Mouse (Mus musculus): ENCODE measurements around the gene Kdm2a.

Gene Kdm2a

GRCm38 (mm10) chr19:4328737-4329304, 69.3 kb downstream of the Kdm2a start:
- DNase-seq (ENCODE audit: low read depth) = no peak

DNA sequence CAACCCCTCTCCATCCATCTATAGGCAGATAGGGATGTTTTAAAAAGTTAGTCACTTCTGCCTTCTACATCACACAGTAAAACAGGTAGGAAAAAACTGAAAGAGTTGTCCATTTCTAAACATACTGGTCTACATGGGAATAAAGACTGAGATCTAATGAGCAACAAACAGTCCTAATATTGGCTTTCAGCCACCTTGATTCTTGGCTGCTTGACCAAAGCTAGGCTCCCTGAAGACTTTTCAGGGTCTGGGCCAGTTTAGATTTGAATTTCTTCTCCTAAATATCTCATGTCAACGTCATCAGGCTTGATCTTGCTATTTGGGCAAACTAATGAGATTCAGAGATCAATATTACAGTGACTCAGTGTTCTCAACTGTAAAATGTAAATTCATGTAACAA, 71.2 kb downstream of the Kdm2a start:
- no peak for DNase-seq (ENCODE audit: low read depth)

- no peak for DNase-seq (ENCODE audit: low read depth)
Measured at GRCm38 (mm10) chr19:4326106-4326505, 72.0 kb downstream of the Kdm2a start.

GRCm38 (mm10) chr19:4322134-4322533, 76.0 kb downstream of the Kdm2a start:
- peak; percentile 62 for DNase-seq (ENCODE audit: low read depth)

DNA sequence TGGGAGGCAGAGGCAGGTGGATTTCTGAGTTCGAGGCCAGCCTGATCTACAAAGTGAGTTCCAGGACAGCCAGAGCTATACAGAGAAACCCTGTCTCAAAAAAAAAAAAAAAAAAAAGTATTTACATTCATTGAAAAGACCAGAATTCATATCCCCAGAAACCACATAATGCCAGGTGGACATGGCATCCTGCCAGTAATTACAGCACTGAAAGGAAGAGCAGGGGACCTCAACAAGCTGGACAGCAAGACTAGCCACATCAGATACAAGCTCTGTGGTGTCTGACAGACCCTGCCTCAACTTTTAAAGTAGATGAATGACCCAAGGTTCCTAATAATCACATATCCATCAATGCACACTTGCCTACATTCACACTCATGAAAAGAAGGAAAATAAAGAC, 76.5 kb downstream of the Kdm2a start:
- peak; percentile 27 for DNase-seq (ENCODE audit: low read depth)

DNA sequence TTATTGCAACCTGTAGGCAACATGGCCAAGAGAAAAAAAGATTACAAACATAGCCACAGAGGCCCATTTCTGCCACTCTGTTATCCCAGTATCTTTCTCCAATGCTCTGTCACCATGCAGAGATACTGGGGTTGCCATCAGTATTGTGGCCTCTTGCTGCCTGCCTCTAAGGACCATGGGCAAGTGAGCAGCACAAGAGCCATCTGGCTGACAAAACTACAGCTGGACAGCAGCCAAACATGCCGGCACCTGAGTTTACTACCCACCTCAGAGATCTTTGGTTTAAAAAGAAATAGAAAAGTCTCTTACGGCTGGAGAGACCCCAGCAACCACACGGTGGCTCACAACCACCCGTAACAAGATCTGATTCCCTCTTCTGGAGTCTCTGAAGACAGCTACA, 78.8 kb downstream of the Kdm2a start:
- no peak for DNase-seq (ENCODE audit: low read depth)

DNA sequence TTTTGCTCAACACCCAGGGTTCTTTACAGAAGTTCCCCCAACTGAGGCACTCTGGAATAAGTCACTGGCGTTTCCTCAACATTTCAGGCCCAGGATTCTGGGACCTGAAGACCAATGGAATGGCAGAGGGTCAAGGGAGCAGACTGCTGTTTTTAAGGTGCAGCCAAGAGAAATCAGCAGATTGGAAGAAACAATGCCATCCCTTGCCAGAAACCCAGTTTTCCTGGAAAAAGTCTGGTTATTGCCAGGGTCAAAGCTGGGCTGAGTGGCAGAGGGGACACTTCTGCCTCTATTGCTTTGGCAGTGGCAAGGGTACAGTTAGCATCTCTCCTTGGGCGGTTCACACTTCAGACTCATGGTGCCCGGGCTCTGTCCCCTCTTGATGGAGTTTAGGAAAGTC, 80.9 kb downstream of the Kdm2a start:
- no peak for DNase-seq (ENCODE audit: low read depth)

- DNase-seq (ENCODE audit: low read depth) = peak; percentile 67
Measured at GRCm38 (mm10) chr19:4315223-4315944, 82.7 kb downstream of the Kdm2a start.

- peak; percentile 89 for DNase-seq (ENCODE audit: low read depth)
Measured at GRCm38 (mm10) chr19:4309776-4310185, 88.3 kb downstream of the Kdm2a start.

GRCm38 (mm10) chr19:4309302-4309701, 88.8 kb downstream of the Kdm2a start:
- no peak for DNase-seq (ENCODE audit: low read depth)

- DNase-seq (ENCODE audit: low read depth) = peak; percentile 62
Measured at GRCm38 (mm10) chr19:4306190-4306577, 91.9 kb downstream of the Kdm2a start, which contains the start of gene Grk2. TSS of gene Grk2 (minus strand) at chr19:4306222.

DNA sequence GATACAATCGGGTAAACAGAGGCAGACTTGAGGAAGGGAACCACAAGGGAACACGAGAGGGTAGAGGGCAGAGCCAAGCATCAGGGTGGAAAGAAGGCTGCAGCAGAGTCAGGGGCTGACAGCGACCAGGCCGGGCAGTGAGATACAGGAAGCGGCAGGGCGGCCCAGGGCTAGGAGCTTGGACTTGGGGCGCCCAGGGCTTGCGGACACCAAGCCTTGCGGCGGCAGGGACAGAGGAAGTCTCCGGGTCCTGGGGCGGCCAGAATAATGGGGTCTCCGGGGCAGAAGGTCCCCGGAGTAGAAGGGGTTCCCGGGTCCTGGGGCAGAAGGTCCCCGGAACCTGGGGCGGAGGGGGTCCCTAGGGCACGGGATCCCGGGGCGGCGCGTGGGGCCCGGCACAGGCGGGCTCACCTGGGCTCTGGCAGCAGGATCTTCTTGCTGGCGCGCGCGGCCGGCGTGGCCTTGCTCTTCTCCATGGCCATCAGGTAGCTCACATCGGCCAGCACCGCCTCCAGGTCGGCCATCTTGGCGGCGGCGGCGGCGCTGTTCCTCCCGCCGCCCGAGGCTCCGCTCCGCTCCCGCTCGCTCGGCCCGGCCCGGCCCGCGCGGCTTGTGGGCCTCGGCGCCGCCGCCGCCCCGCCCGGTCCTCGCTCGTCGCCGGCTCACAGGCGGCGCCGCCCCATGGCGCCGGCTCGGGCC, 92.4 kb downstream of the Kdm2a start:
- DNase-seq (ENCODE audit: low read depth) = peak; percentile 57

DNA sequence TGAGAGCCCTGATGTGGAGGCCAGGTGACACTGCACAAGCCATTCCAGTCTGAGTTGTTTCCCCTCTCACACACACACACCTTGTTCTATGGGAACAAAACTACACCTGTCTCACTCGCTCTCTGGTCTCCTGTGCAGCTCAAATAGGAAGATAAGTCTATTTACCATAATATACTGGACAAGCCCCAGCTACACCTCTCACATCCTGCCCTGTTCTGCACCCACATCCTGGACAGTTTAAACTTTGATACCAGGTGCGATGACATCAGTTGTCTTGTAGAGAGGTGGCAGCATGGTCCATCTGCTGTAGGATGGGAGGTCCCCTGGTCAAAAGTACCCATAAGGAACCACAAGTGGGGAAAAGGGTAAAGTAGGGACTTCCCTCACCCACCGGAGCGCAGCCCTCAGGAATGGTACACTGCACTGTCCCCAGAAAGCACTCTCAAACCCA, 93.2 kb downstream of the Kdm2a start:
- DNase-seq (ENCODE audit: low read depth) = peak; percentile 57

DNA sequence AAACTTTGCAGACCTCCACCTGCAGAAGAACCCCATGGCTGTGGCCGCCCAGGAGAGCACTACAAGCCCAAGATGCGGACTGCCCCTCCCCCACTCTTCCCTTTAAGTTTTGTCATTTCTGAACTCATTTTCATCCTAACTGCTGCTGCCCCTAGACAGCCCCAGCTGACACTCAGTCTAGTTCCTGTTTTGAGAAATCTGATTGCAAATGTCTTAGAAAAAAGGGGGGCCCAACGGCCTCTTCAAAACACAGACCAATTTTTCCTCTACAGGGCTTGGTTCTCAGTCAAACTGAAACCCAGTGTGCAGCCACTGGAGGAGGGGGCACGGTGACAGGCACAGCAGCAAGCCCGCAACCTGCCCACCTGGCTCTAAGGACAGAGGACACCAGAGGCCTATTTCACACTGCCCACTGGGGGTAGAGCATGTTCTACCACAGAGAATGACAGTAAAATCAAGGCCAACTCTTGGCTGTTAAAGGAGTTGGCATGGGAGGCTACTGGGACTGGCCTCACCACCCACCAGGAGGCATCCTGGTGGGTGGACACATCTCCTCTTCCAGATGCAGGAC, 93.7 kb downstream of the Kdm2a start:
- peak; percentile 77 for DNase-seq (ENCODE audit: low read depth)

GRCm38 (mm10) chr19:4303640-4303995, 94.5 kb downstream of the Kdm2a start:
- DNase-seq (ENCODE audit: low read depth) = peak; percentile 28

- no peak for DNase-seq (ENCODE audit: low read depth)
Measured at GRCm38 (mm10) chr19:4302936-4303639, 95.0 kb downstream of the Kdm2a start.

DNA sequence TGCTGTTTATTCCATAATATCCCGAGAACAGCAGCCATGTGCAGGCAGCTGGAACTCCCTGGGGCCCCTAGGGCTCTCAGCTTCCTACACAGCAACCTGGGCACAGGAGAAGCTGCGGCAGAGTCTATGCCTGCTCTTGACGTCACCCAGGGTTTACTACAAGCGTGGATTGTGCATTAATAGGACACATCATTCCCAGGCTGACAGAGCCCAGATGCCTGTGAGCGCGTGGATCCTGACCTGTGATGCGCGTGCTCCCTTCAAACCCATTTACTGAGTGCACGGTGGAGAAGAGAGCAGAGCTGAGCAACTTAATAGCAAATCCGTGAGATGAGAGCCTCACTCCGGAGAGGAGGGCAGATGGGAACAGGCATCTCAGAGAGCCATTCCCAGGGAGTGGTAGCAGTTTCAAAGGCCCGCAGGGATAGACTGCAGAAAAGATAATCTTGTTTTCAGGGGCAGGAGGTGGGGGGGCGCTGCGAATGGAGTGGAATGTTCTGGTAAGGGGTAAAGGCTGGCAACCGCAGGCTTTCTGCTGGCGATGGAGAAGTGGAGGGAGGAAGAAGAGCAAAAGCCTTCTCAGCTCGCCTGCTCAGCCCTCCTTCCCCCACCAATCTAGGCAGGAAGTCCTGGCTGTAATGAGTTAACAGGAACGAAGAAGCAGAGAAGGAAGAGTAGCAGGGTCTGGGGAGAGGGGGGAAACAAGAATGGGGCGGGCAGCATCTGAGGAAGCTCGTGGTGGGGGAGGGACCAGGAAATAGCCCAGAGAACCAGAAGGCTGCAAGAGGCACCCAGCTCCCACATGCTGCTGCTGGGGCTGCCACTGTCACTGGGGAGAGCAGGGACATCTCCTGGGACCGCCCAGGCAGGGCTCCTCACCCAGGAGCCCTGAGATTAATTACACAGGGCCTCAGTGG, 96.1 kb downstream of the Kdm2a start:
- peak; percentile 86 for DNase-seq (ENCODE audit: low read depth)

- DNase-seq (ENCODE audit: low read depth) = no peak
Measured at GRCm38 (mm10) chr19:4300852-4301734, 97.0 kb downstream of the Kdm2a start.

DNA sequence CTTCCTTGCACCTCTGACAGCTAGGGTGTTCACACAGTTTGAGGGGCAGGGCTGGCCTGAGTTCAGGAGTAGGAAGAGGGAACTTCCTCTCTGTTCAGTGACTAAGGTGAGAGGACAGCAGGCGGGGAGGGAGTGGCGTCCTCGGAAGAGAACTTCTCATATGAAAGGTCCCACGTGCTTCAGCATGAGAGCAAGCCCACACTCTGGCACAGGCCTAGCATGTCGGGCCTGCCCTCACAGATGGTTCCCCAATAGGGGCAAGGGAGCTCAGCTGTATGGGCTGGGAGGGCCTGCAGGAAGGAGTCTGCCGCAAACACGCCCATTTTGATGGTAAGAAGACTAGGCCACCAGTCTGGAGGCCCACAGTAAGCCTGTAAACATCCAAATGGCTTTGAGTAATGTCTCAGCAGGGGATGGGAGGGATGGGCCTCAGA, 97.8 kb downstream of the Kdm2a start:
- DNase-seq (ENCODE audit: low read depth) = peak; percentile 96
